Mouse (Mus musculus) testis, adult 10 weeks (tissue): Measurements from ENCODE around the gene Bmp10. TPM values are rescaled to one million over a fixed set of nuclear protein-coding genes. Genes with fewer than 3 reads are reported as not detected.

Experiments
- polyA plus RNA-seq: library from polyadenylated mRNA; stranded (reverse); fragments of 350-450 nt; fragmentation: Illumina TruSeq; extraction: RNeasy Lipid Tissue Mini Kit (QIAGEN cat#74804); gene quantifications from one replicate; pipeline ENCODE4 v1.2.3, GENCODE M21; 2014; ENCODE audit warnings: low read depth, low replicate concordance

Gene Bmp10
- not detected for polyA plus RNA-seq

DNA sequence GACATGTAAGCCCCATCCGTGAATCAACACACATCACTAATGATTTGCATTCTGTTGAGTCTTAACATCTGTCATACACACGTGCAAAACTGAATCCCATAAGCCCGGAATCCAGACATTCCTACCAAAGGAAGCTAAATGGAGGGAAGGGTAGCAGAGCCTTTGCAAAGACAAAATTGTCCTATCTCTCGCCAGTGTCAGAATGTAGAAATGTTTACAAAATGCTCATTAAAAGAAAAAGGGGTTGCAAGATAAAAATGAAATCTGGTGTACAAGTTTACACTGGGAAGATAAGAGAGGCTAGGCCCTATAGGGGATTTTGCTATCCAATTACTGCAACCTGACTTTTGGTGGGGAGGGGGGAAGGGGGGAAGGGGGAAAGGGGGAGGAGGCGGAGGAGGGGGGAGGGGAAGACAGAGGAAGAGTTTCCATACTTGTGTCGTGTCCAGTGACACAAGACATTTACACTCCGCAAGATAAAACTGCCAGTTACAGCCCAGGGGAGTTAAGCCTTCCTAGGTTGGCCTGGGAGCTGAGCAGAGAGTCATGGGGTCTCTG lies at the start of gene Bmp10:
Bmp10 (plus strand) TSS at position 508 of the 558 bp plus-strand sequence.

DNA sequence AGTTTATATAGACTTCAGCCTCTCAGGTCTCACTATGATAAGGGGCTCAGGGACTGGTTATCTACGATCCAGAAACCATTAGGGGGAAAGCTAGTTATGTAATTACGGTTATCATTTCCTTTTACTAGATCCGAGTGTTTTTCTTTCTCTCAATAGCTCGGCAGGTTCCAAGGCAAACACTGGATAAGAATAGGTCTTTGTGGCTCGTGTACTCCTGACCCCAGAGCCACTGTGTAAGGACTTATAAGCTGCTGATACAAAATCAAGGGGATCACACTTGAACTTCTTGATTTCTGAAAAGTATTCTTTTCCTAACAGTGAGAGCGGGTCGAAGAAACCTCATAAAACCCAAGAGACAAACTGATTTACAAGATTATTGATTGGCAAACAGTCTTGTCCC lies 39.9 kb upstream of the Bmp10 start, which contains the start of gene Gkn3:
Gkn3 (minus strand) TSS at position 59 of the 400 bp plus-strand sequence.

Other genes starting within 250 kb of the Bmp10 start
- 2.2 TPM for gene Antxr1, start 93.2 kb upstream of the Bmp10 start, polyA plus RNA-seq
- not detected for gene Gkn1, start 78.1 kb upstream of the Bmp10 start, polyA plus RNA-seq
- gene Gkn2, start 55.6 kb upstream of the Bmp10 start, polyA plus RNA-seq, result 0.29 TPM
- gene Gkn3, start 40.1 kb upstream of the Bmp10 start, polyA plus RNA-seq, result not detected
- gene Arhgap25, start 104.3 kb downstream of the Bmp10 start, polyA plus RNA-seq, result 0.07 TPM
- gene Prokr1, start 161.7 kb downstream of the Bmp10 start, polyA plus RNA-seq, result 1.1 TPM
- gene Aplf, start 243.2 kb downstream of the Bmp10 start, polyA plus RNA-seq, result 7.6 TPM